Mouse (Mus musculus) lung, embryonic 14.5 days (tissue): Measurements from ENCODE around the gene Arid1b. TPM values are rescaled to one million over a fixed set of nuclear protein-coding genes. Genes with fewer than 3 reads are reported as not detected.

ENCODE experiments used
- ATAC-seq: fragments of 200-750 bp; cut with Nextera tagmentation; 2 replicates; pipeline ENCODE4 v1.8.0; 2017; ENCODE audit warnings: mild to moderate bottlenecking, moderate TSS enrichment, moderate library complexity; ENCODE audit not compliant: insufficient read depth
- DNase-seq: peaks from one replicate; pipeline ENCODE4 v3.0.0-alpha.2; 2015
- H3K27ac ChIP-seq: fragments of 300-500 bp; sonication (generic); 2 replicates; pipeline ENCODE4 v1.5.1; 2014; ENCODE audit warnings: low read depth, mild to moderate bottlenecking, moderate library complexity
- H3K27me3 ChIP-seq: fragments of 300-500 bp; sonication (generic); 2 replicates; pipeline ENCODE4 v1.6.1; 2014; ENCODE audit warnings: low read length, control low read depth; ENCODE audit not compliant: insufficient read depth
- H3K36me3 ChIP-seq: fragments of 300-500 bp; sonication (generic); 2 replicates; pipeline ENCODE4 v1.6.1; 2014; ENCODE audit warnings: control low read depth; ENCODE audit not compliant: insufficient read depth
- H3K4me1 ChIP-seq: fragments of 300-500 bp; sonication (generic); 2 replicates; pipeline ENCODE4 v1.6.1; 2014; ENCODE audit warnings: antibody characterized with exemption, control low read depth; ENCODE audit not compliant: insufficient read depth
- H3K4me2 ChIP-seq: fragments of 300-500 bp; sonication (generic); 2 replicates; pipeline ENCODE4 v1.6.1; 2014; ENCODE audit warnings: mild to moderate bottlenecking
- H3K4me3 ChIP-seq: fragments of 300-500 bp; sonication (generic); 2 replicates; pipeline ENCODE4 v1.5.1; 2014; ENCODE audit warnings: low read depth, low read length
- H3K9ac ChIP-seq: fragments of 300-500 bp; sonication (generic); 2 replicates; pipeline ENCODE4 v1.6.1; 2014
- H3K9me3 ChIP-seq: fragments of 300-500 bp; sonication (generic); 2 replicates; pipeline ENCODE4 v1.6.1; 2016; ENCODE audit warnings: low read depth, low read length, control low read depth
- CTCF ChIP-seq: IDR thresholded peaks from 2 replicates; pipeline ENCODE4 v1.5.1; 2016; ENCODE audit warnings: antibody characterized with exemption, low read depth
- WGBS: fragments of 180-500 bp; shearing (Covaris S2); extraction: QIAGEN DNeasy Blood & Tissue Kit; methylation state at CpG from one replicate; pipeline ENCODE4 v1.1.7; 2014; 5-methylcytosine and 5-hydroxymethylcytosine counted together
- polyA plus RNA-seq: library from polyadenylated mRNA; unstranded; fragments of >200 nt; fragmentation: Nextera tagmentation; extraction: Ambion mirVana; gene quantifications from 2 replicates; pipeline ENCODE4 v1.2.1, GENCODE M21; 2014

Gene Arid1b
- polyA plus RNA-seq, 1 experiment from 2014 or later: 17.3 TPM

- no peak for ATAC-seq
Measured at GRCm38 (mm10) chr17:5174426-5175020, 180.4 kb downstream of the Arid1b start.

GRCm38 (mm10) chr17:5175535-5175934 is 181.4 kb downstream of the Arid1b start:
- Histone ChIP-seq H3K27me3 (no peaks in the 10 kb centered on the region), H3K9me3 (no peaks in the 10 kb centered on the region), H3K36me3 (no peaks in the 10 kb centered on the region), H3K4me2 (no peak overlapping the region), H3K4me3 (no peak overlapping the region), H3K9ac (no peak overlapping the region), H3K27ac (no peak overlapping the region), H3K4me1 (0 out of 2 replicates have a peak, but pooled peaks cover 3% of the 10 kb centered on the region)
- TF ChIP-seq CTCF: no peak
- no peak for ATAC-seq
- WGBS: 85% methylated on average over 8 of the region's 8 CpGs
- no peak for DNase-seq

More at GRCm38 (mm10) chr17:5174426-5175020, 180.4 kb downstream of the Arid1b start:
- no peak for DNase-seq
- Histone ChIP-seq H3K4me3 (no peak overlapping the region), H3K4me2 (no peak overlapping the region), H3K27me3 (no peaks in the 10 kb centered on the region), H3K9ac (no peak overlapping the region), H3K4me1 (no peaks in the 10 kb centered on the region), H3K36me3 (no peaks in the 10 kb centered on the region), H3K9me3 (no peaks in the 10 kb centered on the region), H3K27ac (no peak overlapping the region)
- no peak for TF ChIP-seq CTCF
- WGBS: 67% methylated on average over 6 of the region's 6 CpGs

- 87% methylated on average over 2 of the region's 2 CpGs for WGBS
- no peaks in the 10 kb centered on the region for H3K36me3 ChIP-seq
- DNase-seq (no peak), ATAC-seq (0 out of 2 replicates have a peak, but pooled peaks have one; percentile 22)
- H3K4me2 ChIP-seq: no peak overlapping the region
- TF ChIP-seq CTCF: no peak
- no peak overlapping the region for H3K4me3 ChIP-seq
- H3K4me1 ChIP-seq: 0 out of 2 replicates have a peak, but pooled peaks cover 5% of the 10 kb centered on the region
- H3K27ac ChIP-seq: no peak overlapping the region
- H3K27me3 ChIP-seq: no peaks in the 10 kb centered on the region
- H3K9ac ChIP-seq: no peak overlapping the region
- H3K9me3 ChIP-seq: no peaks in the 10 kb centered on the region
Measured at GRCm38 (mm10) chr17:5176315-5176714, 182.2 kb downstream of the Arid1b start.

GRCm38 (mm10) chr17:5178534-5178933 is 184.4 kb downstream of the Arid1b start:
- H3K27ac ChIP-seq: no peak overlapping the region
- WGBS: 73% methylated on average over 10 of the region's 10 CpGs
- peaks cover 9% of the 10 kb centered on the region; the same call in 1 of the 2 replicates for H3K4me1 ChIP-seq
- DNase-seq (no peak), ATAC-seq (no peak)
- H3K27me3 ChIP-seq: no peaks in the 10 kb centered on the region
- H3K36me3 ChIP-seq: no peaks in the 10 kb centered on the region
- H3K9me3 ChIP-seq: no peaks in the 10 kb centered on the region
- no peak overlapping the region for H3K4me3 ChIP-seq
- no peak for TF ChIP-seq CTCF
- H3K9ac ChIP-seq: no peak overlapping the region
- no peak overlapping the region for H3K4me2 ChIP-seq

GRCm38 (mm10) chr17:5179004-5179403 is 184.9 kb downstream of the Arid1b start:
- WGBS: 45% methylated on average over 7 of the region's 7 CpGs
- Histone ChIP-seq H3K4me2 (no peak overlapping the region), H3K9ac (no peak overlapping the region), H3K27ac (no peak overlapping the region), H3K4me3 (no peak overlapping the region), H3K27me3 (no peaks in the 10 kb centered on the region), H3K36me3 (no peaks in the 10 kb centered on the region), H3K9me3 (no peaks in the 10 kb centered on the region), H3K4me1 (peaks cover 9% of the 10 kb centered on the region; the same call in 1 of the 2 replicates)
- ATAC-seq (no peak), DNase-seq (no peak)
- TF ChIP-seq CTCF: no peak

DNA sequence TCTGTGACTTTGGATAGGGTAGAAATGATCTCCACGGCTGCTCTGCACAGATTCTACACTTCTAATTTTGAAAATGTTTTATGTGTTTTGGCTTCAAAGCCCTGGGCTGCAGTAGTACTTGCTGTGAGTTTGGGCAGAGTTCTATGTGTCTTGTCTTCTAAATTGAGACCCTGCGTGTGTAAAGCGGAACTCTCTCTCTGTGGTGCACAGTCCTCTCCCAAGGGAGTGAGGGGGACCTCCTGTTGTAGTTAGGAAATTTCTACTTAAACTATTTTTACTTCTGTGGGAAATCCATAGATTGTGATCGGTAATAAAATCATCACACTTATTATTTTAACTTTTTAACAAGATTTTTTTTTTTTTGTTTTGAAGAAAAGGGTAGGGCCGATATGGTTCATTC is 185.3 kb downstream of the Arid1b start:
- H3K4me2 ChIP-seq: no peak overlapping the region
- H3K27me3 ChIP-seq: no peaks in the 10 kb centered on the region
- no peak for TF ChIP-seq CTCF
- H3K9me3 ChIP-seq: no peaks in the 10 kb centered on the region
- no peak overlapping the region for H3K27ac ChIP-seq
- no peak for ATAC-seq
- no peak overlapping the region for H3K4me3 ChIP-seq
- H3K4me1 ChIP-seq: peaks cover 9% of the 10 kb centered on the region; the same call in 1 of the 2 replicates
- 65% methylated on average over 5 of the region's 5 CpGs for WGBS
- no peak overlapping the region for H3K9ac ChIP-seq
- no peak for DNase-seq
- H3K36me3 ChIP-seq: no peaks in the 10 kb centered on the region

GRCm38 (mm10) chr17:5179925-5180525 is 185.9 kb downstream of the Arid1b start:
- ATAC-seq (no peak), DNase-seq (no peak)
- TF ChIP-seq CTCF: no peak
- WGBS: 78% methylated on average over 4 of the region's 4 CpGs
- Histone ChIP-seq H3K4me2 (no peak overlapping the region), H3K36me3 (no peaks in the 10 kb centered on the region), H3K27me3 (no peaks in the 10 kb centered on the region), H3K9ac (no peak overlapping the region), H3K27ac (no peak overlapping the region), H3K4me1 (peaks cover 9% of the 10 kb centered on the region; the same call in 1 of the 2 replicates), H3K9me3 (no peaks in the 10 kb centered on the region), H3K4me3 (no peak overlapping the region)
